Mouse (Mus musculus): ENCODE results near the gene Slc9a9. TPM values are rescaled to one million over a fixed set of nuclear protein-coding genes. Genes with fewer than 3 reads are reported as not detected.

Gene Slc9a9
- polyA plus RNA-seq, 1 experiment from 2014 or later = 246 TPM

DNA sequence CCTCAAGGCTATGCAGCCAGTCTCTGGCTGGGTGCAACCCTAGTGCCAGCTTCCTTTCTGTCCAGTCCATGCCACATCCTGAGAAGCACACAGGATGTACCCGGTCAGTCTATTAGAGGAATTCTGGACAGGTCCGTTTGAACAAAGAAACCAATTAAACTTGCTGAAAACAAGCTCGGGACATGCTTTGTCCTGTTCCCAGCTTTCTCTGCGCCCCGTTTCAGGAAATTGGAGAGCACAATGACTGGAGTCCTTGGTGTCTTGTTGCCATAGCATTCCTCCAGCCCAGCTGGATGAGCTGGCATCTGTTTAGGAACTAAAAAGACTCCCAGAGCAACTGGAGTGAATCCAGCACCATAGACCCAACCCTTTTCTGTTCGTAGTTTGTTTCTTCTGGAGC, 419.3 kb downstream of the Slc9a9 start:
- Histone ChIP-seq H3K79me2 (ENCODE audit: inconsistent target) (no peaks in the 10 kb centered on the region), H3K27ac (no peak overlapping the region), H3K36me3 (ENCODE audit: inconsistent target) (no peaks in the 10 kb centered on the region), H3K4me3 (ENCODE audit: inconsistent target) (no peak overlapping the region)
- WGBS (ENCODE audit: missing documents) = 78% methylated on average over 6 of the region's 6 CpGs

DNA sequence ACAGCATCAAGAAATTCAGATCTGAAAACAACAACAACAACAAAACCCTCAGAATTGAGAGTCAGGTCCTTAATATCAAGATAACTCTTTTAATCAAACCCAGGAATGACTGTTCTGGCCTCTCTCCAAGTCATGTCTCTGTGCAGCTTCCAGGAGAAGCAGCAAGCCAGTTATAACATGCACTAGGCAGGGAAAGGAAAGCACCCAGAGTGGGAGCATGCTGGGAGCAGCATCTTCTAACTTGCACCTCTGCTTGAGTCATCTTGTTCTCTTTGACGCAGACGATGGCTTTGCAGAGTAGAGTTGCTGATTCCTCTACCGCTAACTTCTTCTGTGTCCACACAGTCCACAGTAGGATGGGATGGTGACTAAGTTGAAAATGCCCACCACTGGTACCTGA, 426.8 kb downstream of the Slc9a9 start:
- Histone ChIP-seq H3K4me3 (ENCODE audit: inconsistent target) (no peak overlapping the region), H3K27ac (no peak overlapping the region), H3K79me2 (ENCODE audit: inconsistent target) (no peaks in the 10 kb centered on the region), H3K36me3 (ENCODE audit: inconsistent target) (no peaks in the 10 kb centered on the region)
- 95% methylated on average over 3 of the region's 3 CpGs for WGBS (ENCODE audit: missing documents)

DNA sequence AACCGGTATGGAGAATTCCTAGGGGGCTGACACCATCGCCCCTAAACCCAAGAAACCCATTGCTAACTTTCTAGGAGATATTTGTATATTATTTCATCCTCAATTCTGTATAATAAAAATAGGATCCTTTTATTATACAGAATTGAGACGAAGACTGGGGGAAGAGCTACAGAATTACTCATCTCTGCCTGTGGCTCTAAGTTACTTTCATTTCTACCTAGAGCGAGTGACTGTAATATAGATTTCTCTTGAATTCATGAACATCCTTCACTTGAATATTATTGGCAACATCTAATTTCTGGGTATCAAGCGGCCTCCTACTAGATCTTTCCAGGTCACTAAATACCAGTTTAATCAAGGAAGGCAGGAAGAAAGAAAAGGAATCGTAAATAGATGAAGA, 436.1 kb downstream of the Slc9a9 start:
- Histone ChIP-seq H3K36me3 (ENCODE audit: inconsistent target) (no peaks in the 10 kb centered on the region), H3K27ac (no peak overlapping the region), H3K4me3 (ENCODE audit: inconsistent target) (no peak overlapping the region), H3K79me2 (ENCODE audit: inconsistent target) (no peaks in the 10 kb centered on the region)
- WGBS (ENCODE audit: missing documents) = 95% methylated on average over 5 of the region's 6 CpGs

DNA sequence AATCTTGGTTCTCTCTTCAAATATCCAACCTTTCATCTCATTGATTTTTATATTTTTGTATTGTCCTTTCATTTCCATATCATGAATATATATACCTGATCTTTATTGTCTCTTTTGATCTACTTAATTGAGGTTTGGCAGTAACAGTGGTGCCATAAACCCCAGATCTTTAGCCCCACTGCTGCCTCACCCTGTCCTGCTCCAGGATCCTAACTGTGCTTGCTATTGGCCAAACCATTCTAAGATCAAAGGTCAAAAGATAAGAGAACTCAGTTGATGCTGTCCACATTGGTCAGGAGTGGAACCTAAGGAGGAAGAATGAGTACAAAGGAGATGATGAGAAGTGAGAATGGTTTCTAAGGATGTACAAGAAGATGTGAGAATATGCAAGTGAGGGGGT, 440.1 kb downstream of the Slc9a9 start:
- Histone ChIP-seq H3K4me3 (ENCODE audit: inconsistent target) (no peak overlapping the region), H3K79me2 (ENCODE audit: inconsistent target) (no peaks in the 10 kb centered on the region), H3K27ac (no peak overlapping the region), H3K36me3 (ENCODE audit: inconsistent target) (no peaks in the 10 kb centered on the region)

DNA sequence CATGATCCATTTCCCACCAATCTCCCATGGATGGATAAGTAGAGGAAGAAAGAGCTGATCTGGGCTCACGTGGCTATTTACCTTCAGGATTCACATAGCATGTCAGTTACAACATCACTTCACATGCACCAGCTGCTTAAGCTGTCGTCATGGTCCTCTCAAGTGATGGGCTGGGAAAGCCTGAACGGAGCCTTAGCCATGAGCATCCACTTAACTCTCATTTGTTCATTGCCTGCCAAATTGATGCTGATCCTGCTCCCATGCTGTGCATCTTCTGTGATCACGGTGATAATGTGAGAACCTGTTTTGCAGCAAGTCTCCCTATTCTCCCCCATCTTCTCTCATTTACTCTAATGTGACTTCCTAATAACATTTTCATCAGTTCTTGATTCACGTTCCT, 441.1 kb downstream of the Slc9a9 start:
- H3K27ac ChIP-seq = no peak overlapping the region
- H3K79me2 ChIP-seq (ENCODE audit: inconsistent target) = no peaks in the 10 kb centered on the region
- no peak overlapping the region for H3K4me3 ChIP-seq (ENCODE audit: inconsistent target)
- WGBS (ENCODE audit: missing documents) = 94% methylated on average over 5 of the region's 5 CpGs
- no peaks in the 10 kb centered on the region for H3K36me3 ChIP-seq (ENCODE audit: inconsistent target)

DNA sequence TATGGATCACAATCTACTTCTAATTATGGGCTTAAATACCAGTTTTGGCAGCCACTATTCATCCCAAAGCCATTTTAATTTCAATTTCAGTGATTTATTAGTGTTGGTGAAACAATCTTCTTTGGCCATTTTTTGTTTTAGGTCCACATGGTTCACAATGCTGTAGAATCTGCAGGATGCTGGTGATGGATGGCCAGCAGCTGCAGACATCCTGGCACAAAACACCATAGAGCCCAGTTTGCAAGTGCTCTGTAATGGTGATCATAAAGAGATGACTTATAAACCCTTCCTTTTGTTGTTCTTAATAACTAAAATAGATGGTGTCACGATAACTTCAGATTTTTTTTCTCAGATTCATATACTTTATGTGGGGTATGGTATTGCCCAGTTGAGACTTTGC, 442.0 kb downstream of the Slc9a9 start:
- no peaks in the 10 kb centered on the region for H3K36me3 ChIP-seq (ENCODE audit: inconsistent target)
- H3K27ac ChIP-seq = no peak overlapping the region
- 100% methylated on average over 1 of the region's 1 CpGs for WGBS (ENCODE audit: missing documents)

DNA sequence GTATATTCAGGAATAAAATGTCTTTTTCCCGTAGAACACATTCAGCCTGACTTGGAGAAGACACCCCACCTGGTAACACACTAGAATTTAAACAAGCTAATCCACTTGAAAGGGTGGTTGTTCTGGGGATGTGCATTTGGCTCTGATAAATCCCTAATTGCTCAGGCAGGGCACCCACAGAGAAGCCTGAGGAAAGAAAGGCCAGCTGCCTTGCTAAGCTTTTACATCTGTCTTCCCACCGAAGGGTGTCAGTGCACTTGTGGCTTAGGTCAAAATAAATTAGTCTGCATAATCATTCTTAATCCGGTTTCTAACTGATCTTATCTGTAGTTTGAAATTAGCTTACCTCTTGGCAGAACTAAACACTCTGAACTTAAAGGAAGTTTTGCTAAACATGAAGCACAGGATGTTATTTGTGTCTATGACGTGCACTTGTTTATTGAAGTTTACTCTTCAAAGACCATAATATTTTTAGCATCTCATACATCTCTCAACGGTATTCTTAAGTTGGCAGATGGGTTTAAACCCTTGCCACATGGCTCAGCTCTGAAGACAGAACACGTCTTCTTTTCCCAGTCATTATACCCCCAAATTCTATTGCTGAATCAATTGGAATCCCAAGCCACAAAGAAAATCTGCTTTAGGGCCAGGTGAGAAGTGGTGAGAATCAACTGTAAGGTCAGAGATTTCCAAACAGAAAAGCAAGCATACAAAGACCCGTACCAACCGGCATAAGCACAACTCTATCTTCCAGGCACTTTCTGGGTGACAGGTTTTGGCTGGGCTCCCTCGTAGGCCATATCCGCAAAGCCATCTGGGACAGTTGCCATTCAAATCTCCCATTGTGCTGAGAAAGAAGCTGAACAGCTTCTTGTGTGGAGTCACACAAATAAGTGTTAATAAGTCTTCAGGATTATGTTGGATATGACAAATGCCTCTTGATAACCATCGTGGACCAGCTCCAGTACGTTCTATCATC, 443.7 kb downstream of the Slc9a9 start:
- 77% methylated on average over 12 of the region's 12 CpGs for WGBS (ENCODE audit: missing documents)
- no peak overlapping the region for H3K4me3 ChIP-seq (ENCODE audit: inconsistent target)
- no peaks in the 10 kb centered on the region for H3K36me3 ChIP-seq (ENCODE audit: inconsistent target)
- no peaks in the 10 kb centered on the region for H3K79me2 ChIP-seq (ENCODE audit: inconsistent target)
- no peak overlapping the region for H3K27ac ChIP-seq

More for the DNA sequence above, 442.0 kb downstream of the Slc9a9 start:
- Histone ChIP-seq H3K4me3 (ENCODE audit: inconsistent target) (no peak overlapping the region), H3K79me2 (ENCODE audit: inconsistent target) (no peaks in the 10 kb centered on the region)

DNA sequence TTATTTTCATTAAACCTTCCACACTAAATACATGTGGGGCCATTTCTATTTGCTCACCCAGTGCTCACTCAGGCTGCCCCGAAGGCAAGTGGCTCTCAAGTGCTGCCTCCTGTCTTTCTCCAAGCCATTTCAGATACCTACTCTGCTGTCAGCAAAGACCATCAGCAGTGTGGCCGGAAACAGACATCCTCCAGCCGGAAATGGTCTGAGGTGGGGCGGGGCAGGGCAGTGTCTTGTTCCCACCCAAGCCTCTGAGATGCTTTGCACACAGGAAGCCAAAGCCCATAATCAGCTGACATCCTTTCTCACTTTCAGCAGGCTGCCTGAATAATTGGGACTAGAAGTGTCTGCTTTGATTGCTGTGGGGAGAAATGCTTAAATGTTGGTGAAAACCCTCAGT, 450.4 kb downstream of the Slc9a9 start:
- Histone ChIP-seq H3K27ac (no peak overlapping the region), H3K36me3 (ENCODE audit: inconsistent target) (no peaks in the 10 kb centered on the region; the same call in 1 of the 2 replicates), H3K4me3 (ENCODE audit: inconsistent target) (no peak overlapping the region), H3K79me2 (ENCODE audit: inconsistent target) (no peaks in the 10 kb centered on the region)
- 4% methylated on average over 4 of the region's 4 CpGs for WGBS (ENCODE audit: missing documents)

DNA sequence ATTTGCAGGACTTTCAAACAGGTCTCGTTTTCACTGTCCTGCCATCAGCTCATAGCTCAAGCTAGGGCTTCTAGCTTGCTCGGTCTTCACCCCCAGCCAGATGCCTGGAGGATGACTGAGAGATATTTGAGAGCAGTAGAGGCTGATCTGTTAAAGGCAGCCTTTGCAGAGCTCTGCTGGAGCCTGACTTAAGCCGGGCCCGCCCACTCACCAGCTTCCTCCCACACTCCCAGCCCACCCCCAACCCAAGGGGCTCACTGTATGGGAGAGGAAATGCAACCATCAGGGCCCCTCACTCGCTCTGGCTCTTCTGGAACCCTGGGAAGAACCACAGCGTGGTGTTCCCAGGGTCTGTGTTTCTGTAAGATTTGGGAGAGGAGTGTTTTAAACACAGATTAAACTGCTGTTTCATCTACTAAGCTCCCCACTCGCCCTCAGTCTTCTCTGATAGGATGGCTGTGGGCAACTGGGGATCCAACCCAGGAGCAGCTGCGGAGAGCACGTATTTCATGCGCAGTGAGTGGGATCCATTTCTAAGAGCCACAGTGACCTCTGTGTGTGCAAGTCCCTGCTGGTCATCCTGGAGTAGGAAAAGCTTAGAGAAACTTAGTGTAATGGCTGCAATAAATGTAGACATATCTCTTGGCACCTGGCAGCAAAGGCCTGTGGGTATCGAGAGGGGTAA, 451.6 kb downstream of the Slc9a9 start:
- Histone ChIP-seq H3K79me2 (ENCODE audit: inconsistent target) (no peaks in the 10 kb centered on the region), H3K27ac (no peak overlapping the region), H3K4me3 (ENCODE audit: inconsistent target) (no peak overlapping the region), H3K36me3 (ENCODE audit: inconsistent target) (no peaks in the 10 kb centered on the region; the same call in 1 of the 2 replicates)
- 50% methylated on average over 11 of the region's 11 CpGs for WGBS (ENCODE audit: missing documents)

DNA sequence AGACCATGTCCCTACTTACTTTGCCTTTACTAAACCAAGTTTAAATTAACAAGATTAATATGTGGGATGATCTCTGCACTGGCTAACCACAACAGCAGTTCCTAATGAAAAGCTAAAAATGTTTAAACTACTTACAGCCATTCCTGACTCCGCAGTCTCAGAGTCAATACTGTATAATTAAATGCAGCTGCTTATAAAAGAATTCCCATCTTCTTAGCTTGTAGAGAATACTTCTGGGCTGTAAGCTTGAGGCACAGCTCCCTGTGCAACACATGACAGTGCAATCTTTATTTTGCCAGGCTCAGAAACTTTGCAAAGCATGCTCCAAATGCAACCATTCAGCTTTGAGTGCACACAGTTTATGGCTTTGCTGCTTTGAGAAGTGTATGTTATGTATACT, 456.0 kb downstream of the Slc9a9 start:
- no peak overlapping the region for H3K27ac ChIP-seq
- 100% methylated on average over 1 of the region's 1 CpGs for WGBS (ENCODE audit: missing documents)
- H3K36me3 ChIP-seq (ENCODE audit: inconsistent target) = no peaks in the 10 kb centered on the region; the same call in 1 of the 2 replicates
- H3K4me3 ChIP-seq (ENCODE audit: inconsistent target) = no peak overlapping the region
- no peaks in the 10 kb centered on the region for H3K79me2 ChIP-seq (ENCODE audit: inconsistent target)

DNA sequence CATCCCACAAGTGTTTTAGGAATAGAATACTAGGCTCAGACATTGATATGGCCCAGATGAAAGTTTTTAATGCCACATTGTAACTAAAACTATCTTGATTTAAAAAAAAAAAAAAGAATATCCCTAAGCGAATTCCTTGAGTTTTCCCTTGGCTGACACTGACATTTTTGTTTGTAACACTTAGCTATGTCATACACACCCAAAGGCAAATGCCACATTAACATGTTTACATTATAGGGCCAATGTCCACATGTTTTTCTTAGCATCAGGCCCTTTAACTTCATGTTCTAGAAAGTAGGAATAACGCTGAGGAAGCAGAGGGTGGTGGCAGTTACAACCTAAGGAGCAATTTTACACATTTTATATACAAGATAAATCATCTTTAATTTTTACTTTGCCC, 458.1 kb downstream of the Slc9a9 start:
- no peak overlapping the region for H3K27ac ChIP-seq
- no peak overlapping the region for H3K4me3 ChIP-seq (ENCODE audit: inconsistent target)
- 97% methylated on average over 2 of the region's 2 CpGs for WGBS (ENCODE audit: missing documents)
- H3K79me2 ChIP-seq (ENCODE audit: inconsistent target) = no peaks in the 10 kb centered on the region
- H3K36me3 ChIP-seq (ENCODE audit: inconsistent target) = no peaks in the 10 kb centered on the region

DNA sequence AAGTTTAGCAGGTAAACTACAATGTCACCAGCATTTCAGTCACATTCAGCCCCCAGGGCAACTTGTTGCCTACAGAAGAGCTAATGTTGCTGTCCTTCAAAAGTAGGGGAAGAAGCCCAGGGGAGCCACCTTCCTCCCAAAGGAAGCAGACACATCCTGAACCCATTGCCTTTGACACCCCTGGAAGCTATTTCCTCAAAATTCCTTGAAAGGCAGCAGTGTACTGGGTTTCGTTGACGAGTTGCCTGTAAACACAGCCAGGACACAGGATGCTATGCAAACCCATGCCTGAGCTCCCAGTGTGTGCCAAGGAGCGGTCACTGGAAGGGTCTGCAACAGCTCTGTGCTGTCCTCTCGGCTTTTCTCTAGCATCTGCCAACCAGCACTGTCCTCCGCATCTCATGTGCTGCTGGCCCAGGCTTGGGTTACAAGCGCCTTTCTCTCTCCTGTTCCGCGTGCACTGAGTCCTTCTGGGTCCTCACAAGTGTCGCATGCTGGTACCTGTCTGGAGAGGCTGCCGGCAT, 479.6 kb downstream of the Slc9a9 start:
- H3K27ac ChIP-seq = no peak overlapping the region
- H3K79me2 ChIP-seq (ENCODE audit: inconsistent target) = no peaks in the 10 kb centered on the region
- H3K36me3 ChIP-seq (ENCODE audit: inconsistent target) = 0 out of 2 replicates have a peak, but pooled peaks cover 2% of the 10 kb centered on the region
- no peak overlapping the region for H3K4me3 ChIP-seq (ENCODE audit: inconsistent target)
- WGBS (ENCODE audit: missing documents) = 94% methylated on average over 10 of the region's 10 CpGs

DNA sequence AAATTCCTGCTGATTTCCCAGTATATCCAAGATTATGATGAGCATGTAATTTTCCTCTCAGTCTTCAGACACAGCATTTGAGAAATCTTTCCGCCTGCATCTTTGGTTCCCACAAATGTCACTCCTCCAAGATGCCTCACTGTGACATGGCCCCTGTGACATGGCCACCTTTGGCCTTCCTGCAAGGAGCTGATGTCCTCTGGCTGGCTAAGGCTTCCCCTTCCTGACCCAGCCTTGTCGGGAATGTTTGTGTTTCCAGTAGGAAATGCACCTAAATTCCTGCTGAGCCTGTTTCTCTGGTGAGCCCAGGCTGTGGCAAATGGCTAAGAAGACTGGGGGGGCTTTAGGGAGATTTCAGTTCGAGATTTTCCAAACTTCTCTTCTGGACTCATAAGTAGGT, 480.4 kb downstream of the Slc9a9 start:
- H3K79me2 ChIP-seq (ENCODE audit: inconsistent target) = no peaks in the 10 kb centered on the region
- no peak overlapping the region for H3K27ac ChIP-seq
- WGBS (ENCODE audit: missing documents) = 61% methylated on average over 2 of the region's 3 CpGs
- H3K36me3 ChIP-seq (ENCODE audit: inconsistent target) = no peaks in the 10 kb centered on the region
- no peak overlapping the region for H3K4me3 ChIP-seq (ENCODE audit: inconsistent target)

DNA sequence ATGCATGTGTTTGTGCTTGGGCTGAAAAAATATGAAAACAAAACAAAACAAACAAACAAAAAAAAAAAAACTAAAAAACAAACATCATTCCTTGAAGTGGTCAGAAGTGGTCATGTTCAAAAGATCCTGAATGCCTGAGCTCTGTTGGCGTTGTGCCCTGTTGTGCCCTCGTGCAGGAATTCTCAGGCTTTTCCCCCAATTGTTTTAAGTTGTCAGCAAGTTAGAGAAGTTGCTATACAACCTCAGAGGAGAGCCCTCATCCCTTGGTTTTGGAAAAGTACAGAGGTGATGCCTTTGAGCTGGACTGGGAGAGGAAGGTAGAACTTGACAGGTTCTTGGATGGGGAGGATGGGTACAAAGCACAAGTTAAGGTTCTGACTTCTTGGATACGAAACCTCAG, 480.9 kb downstream of the Slc9a9 start:
- H3K36me3 ChIP-seq (ENCODE audit: inconsistent target) = no peaks in the 10 kb centered on the region
- no peaks in the 10 kb centered on the region for H3K79me2 ChIP-seq (ENCODE audit: inconsistent target)
- no peak overlapping the region for H3K4me3 ChIP-seq (ENCODE audit: inconsistent target)
- H3K27ac ChIP-seq = no peak overlapping the region
- 93% methylated on average over 3 of the region's 3 CpGs for WGBS (ENCODE audit: missing documents)

DNA sequence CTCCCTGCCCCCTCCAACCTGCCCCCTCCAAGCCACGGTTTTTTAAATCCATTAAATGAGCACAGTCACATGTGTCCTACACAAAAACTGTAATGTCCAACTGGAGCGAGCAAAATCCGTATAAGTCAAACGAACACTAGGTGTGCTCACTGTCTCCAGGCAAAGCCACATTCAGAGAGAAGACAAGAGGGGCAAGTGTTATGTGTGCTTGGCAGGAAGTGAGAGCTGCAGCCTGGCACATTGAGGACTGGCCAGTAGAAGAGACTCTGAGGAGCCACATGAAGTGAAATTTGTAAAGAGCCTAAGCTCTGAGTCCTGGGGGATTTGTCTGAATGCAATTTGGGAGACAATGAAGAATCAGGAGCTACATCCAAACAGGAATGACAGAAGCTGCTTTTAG, 481.3 kb downstream of the Slc9a9 start:
- Histone ChIP-seq H3K36me3 (ENCODE audit: inconsistent target) (no peaks in the 10 kb centered on the region), H3K4me3 (ENCODE audit: inconsistent target) (no peak overlapping the region), H3K79me2 (ENCODE audit: inconsistent target) (no peaks in the 10 kb centered on the region), H3K27ac (no peak overlapping the region)
- 93% methylated on average over 4 of the region's 4 CpGs for WGBS (ENCODE audit: missing documents)
